Mouse (Mus musculus) activated CD4-positive, CD25-positive, alpha-beta regulatory T cell (primary cell): ENCODE data around the gene Adcy4. TPM values are rescaled to one million over a fixed set of nuclear protein-coding genes. Genes with fewer than 3 reads are reported as not detected.

Source experiments
- polyA plus RNA-seq, 2 experiments: library from polyadenylated mRNA; unstranded; fragments of 100-300 nt; shearing (Covaris generic); gene quantifications; one replicate each; pipeline ENCODE4 v1.2.1; 2017

Adcy4 gene
- under 1 TPM; 0.16 to 0.32 TPM for polyA plus RNA-seq

DNA sequence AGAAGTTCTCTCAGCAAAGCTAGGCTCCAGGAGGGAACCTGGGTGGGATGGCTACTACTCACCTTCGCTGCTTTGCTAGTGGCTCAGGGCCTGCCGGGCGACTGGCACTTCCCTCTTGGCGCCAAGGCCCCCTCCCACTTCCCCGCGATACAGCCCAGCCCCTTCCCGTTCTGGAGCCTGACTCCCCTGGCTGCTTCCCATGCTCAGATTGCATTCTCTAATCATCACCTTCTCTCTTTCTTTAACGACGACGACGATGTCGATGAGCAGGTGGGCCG is at the start of gene Adcy4:
TSS of gene Adcy4 (minus strand) at position 138 of the 278 bp plus-strand sequence.

DNA sequence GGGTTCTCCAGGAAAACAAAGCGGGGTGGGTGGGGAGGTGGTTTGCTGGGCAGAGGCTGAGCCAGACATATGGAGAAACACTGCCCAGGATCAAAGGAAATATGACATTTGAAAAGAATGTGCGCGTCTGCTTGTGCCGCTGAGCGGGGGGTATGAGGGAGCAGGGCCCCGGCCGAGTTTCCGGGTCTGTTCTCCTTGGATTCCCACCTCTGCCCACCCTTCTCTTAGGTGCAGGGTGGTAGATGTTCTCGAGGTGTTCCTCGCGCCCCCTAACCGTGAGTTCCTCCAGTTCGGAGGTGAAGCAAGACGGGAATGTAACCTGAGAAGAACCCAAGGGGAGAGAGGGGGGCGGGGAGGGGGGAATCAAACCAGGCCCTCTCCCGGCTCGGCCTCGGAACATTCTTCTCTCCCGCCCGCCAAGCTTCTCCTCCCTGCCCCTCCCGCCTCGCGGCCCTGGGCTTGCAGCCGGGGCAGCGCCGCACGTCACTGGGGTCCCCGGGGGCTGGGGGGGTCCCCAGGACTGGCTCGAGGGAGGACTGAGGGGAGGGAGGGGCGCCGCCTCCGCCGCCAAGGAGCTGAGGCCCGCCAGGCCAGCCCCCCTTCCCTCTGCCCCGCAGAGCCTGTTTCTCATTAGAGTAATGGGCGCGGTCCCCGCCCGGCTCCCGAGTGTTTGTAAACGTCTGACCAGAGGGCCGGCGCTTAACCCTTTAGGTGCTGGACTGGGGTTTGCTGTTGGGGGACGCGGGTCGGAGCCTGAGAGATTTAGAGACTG is 39.3 kb upstream of the Adcy4 start, which contains the start of gene Nfatc4:
TSS of gene Nfatc4 (plus strand) at position 154 of the 772 bp plus-strand sequence.

DNA sequence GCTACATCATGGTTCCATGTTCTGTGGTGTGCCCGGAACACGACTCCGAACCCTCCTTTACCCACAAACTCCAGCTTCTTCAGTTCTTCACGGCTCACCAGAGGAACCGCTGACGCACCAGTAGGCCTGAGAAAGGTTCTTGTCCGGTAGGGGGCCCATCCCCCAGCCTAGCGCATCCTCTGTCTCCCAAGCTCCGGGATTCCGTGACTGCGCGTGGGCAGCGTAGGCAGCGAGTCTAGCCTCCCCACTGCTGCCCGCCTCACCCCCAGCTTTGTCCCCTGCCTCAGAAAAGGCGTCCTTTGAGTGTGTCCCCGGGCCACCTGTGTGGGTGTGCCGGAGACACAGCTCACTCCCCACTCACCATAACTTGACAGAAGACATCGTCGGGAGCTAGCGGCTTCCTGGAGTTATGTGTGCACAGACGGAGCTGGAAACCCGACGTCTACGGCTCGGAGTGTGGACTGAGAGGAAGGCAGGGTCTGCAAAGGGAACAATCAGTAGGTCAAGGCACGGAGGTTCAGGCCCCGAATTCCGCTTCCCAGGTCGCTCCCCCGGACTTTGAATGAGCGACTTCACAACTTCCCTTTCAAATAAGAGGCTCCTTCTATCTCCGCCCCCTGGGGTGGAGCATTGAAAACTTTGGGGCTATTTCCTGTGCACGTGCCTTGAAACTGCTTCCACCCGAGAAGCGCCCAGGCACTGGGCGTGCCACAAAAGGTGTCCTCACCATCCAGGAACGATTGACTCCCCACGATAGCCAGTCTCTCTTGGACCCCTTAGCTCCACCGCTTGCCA is 4.6 kb upstream of the Adcy4 start, which contains the start of gene Ripk3:
TSS of gene Ripk3 (minus strand) at position 610 of the 795 bp plus-strand sequence.

DNA sequence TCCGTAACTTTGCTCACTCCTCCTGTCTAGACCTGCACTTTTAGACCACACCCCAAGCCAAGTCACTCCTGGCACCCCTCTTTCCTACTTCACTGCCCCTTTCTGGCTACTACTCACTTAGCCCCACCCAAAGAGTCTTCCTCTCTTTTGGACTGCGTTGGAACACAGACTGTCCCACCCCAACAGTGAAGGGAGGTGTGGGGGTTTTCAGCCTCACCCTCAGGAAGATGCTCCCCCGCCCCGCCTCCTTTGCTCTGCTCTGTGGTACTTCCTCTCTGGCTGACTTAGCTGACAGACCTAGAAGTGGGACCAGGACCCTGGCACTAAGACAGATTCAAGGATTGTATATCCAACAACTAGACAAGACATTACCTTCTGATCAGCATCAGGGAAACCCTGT is 18.2 kb downstream of the Adcy4 start, which contains the start of gene Ltb4r1:
TSS of gene Ltb4r1 (plus strand) at position 267 of the 400 bp plus-strand sequence.

DNA sequence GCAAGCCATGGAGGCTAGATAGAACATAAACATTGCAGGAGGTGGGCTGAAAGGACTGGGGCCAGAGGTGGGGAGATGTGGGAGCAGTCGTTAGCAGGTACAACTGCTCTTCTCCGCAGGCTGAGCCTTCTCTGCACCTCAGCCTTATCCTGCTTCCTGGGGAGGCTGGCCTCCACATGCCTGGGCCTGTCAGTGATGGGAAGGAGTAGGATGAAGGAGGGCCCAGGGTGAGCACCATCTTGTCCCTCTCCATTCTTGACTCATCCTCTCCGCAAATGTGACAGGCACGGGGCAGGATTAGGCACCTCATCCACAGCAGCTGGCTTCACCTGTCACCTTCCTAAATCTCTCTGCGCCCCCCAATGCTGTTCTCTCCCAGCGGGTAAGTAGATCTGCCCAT is 22.7 kb downstream of the Adcy4 start, which contains the start of gene Ltb4r2:
TSS of gene Ltb4r2 (plus strand) at position 266 of the 400 bp plus-strand sequence.

DNA sequence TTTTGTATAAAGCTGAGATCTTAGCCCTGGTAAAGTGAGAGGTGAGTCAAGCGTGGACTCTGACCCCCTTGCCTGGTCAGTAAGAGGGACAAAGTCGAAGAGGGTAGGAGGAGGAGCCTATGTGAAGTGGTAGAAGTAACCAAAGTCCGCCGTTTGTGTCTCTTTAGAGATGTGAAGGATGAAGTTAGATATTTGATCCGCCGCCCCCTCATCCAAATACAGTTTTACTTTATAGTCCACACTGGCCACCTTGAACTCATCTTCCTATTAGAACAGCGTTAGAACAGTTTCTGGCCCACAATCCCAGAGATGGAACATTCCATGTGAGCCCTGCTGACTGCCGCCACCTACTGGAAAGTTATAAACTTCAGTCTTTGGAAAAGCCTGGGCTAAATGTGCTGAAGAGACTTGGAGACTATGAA is 25.5 kb downstream of the Adcy4 start, which contains the start of gene Cideb:
TSS of gene Cideb (minus strand) at position 96 of the 422 bp plus-strand sequence.

DNA sequence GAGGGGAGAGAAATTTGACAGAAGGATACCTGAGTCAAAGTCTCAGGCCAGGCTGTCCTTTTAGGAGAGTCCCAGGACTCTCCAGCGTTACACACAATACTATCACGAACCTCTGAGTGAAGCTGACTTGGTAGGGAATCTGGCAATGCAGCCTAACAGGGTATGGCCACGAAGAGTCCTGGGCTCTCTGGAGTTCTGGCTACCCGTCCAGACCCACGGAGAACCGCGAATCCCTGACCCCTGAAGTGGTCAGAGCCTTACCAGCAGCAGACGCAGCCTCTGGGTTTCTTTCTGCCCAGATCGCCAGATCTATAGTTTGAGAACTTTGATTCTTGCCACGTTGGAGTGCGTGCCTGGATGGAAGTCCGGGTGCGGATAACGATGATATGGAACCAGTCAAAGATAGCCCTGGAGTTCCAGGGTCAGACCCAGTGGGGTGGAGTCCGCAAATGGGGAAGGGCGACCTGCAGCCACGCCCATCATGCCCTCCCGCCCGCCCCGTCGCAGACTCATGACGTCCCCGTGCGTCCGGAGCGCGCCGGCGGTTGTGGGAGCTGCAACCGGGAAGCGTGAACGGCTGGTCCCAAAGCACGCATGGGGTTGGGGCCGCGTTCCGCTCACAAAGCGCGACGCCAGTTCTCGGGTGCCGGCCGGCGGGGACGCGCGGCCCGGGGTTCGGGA is 38.6 kb downstream of the Adcy4 start, which contains the start of the genes Dhrs1 and Nop9:
TSS of gene Dhrs1 (minus strand) at position 511 of the 681 bp plus-strand sequence.
TSS of gene Nop9 (plus strand) at position 514 of the 681 bp plus-strand sequence.

DNA sequence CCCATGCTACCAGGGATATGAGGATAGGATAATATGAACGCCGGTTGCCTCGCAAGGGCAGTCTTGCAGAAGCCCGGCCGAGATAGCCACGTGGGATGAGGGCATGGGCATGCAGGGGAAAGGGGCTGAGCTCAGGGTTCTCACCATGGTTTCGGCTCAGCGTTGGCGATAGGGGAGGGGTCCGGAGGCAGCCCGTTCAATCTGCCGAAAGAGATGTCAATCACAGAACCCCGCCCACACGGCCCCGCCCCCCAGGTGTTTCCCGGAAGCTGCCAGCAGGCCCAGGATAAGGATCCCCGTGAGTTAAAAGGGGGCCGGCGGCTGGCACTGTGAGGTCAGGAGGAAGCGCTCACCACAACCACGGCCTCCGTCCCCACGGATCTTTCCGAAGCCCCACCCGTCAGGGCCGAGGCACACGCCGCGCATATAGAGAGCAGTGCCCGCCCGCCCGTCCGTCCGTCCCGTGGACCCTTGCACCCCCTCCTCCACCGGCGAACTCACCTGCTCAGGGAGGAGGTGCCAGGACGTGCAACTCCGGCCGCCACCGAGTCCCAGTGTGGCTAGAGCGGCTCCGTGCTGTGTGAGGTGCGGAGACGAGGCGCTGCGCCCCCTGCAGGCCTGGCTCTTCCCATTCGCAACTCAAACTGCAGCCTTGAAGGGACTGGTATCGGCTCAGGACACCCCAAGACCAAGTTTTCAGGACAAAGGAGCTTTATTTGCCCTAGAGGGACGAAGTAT is 62.0 kb downstream of the Adcy4 start, which contains the start of gene Rabggta:
TSS of gene Rabggta (minus strand) at position 564 of the 738 bp plus-strand sequence.

Other genes starting within 250 kb of the Adcy4 start
- gene Pck2, start 243.8 kb downstream of the Adcy4 start, polyA plus RNA-seq: 10 to 100 TPM in 1 of 2 experiments, 1 to 10 TPM in 1; 9.6 to 27.7 TPM
- 100 to 1,000 TPM; 127 to 137 TPM for gene Dcaf11, start 224.1 kb downstream of the Adcy4 start, polyA plus RNA-seq
- 1 to 10 TPM; 2.3 to 5.0 TPM for gene A730061H03Rik, start 223.7 kb downstream of the Adcy4 start, polyA plus RNA-seq
- gene Fitm1, start 208.5 kb downstream of the Adcy4 start, polyA plus RNA-seq: not detected
- 1,000 to 10,000 TPM; 1,262 to 1,326 TPM for gene Psme1, start 206.0 kb downstream of the Adcy4 start, polyA plus RNA-seq
- gene Emc9, start 198.8 kb downstream of the Adcy4 start, polyA plus RNA-seq: 10 to 100 TPM; 29.1 to 38.6 TPM
- 1,000 to 10,000 TPM; 1,039 to 1,128 TPM for gene Psme2, start 193.0 kb downstream of the Adcy4 start, polyA plus RNA-seq
- gene Rnf31, start 192.4 kb downstream of the Adcy4 start, polyA plus RNA-seq: 10 to 100 TPM; 30.5 to 62.2 TPM
- gene Irf9, start 180.5 kb downstream of the Adcy4 start, polyA plus RNA-seq: 100 to 1,000 TPM; 169 to 197 TPM
- gene Rec8, start 166.1 kb downstream of the Adcy4 start, polyA plus RNA-seq: 1 to 10 TPM; 2.8 to 5.6 TPM
- 10 to 100 TPM; 31.1 to 45.2 TPM for gene Ipo4, start 148.1 kb downstream of the Adcy4 start, polyA plus RNA-seq
- 1 to 10 TPM; 1.6 to 2.2 TPM for gene Gm49378, start 146.2 kb downstream of the Adcy4 start, polyA plus RNA-seq
- gene Tm9sf1, start 140.3 kb downstream of the Adcy4 start, polyA plus RNA-seq: 10 to 100 TPM; 64.4 to 75.6 TPM
- 1 to 10 TPM; 1.3 to 1.6 TPM for gene Tssk4, start 133.9 kb downstream of the Adcy4 start, polyA plus RNA-seq
- 100 to 1,000 TPM; 101 to 105 TPM for gene Mdp1, start 123.6 kb downstream of the Adcy4 start, polyA plus RNA-seq
- gene Gmpr2, start 112.2 kb downstream of the Adcy4 start, polyA plus RNA-seq: 10 to 100 TPM; 34.4 to 55.8 TPM
- 100 to 1,000 TPM; 479 to 482 TPM for gene Nedd8, start 112.0 kb downstream of the Adcy4 start, polyA plus RNA-seq
- 10 to 100 TPM; 50.8 to 60.2 TPM for gene Tinf2, start 102.3 kb downstream of the Adcy4 start, polyA plus RNA-seq
- gene Tgm1, start 70.2 kb downstream of the Adcy4 start, polyA plus RNA-seq: under 1 TPM; 0.32 to 0.81 TPM
- 10 to 100 TPM; 57.8 to 79.6 TPM for gene Rabggta, start 61.8 kb downstream of the Adcy4 start, polyA plus RNA-seq
- 10 to 100 TPM; 39.5 to 63.1 TPM for gene Dhrs1, start 38.4 kb downstream of the Adcy4 start, polyA plus RNA-seq
- gene Nop9, start 38.4 kb downstream of the Adcy4 start, polyA plus RNA-seq: 10 to 100 TPM; 38.9 to 45.7 TPM
- gene Cideb, start 25.6 kb downstream of the Adcy4 start, polyA plus RNA-seq: not detected
- under 1 TPM; 0.17 to 0.21 TPM for gene Ltb4r2, start 22.7 kb downstream of the Adcy4 start, polyA plus RNA-seq
- gene Ltb4r1, start 18.1 kb downstream of the Adcy4 start, polyA plus RNA-seq: 10 to 100 TPM; 13.2 to 19.4 TPM
- 100 to 1,000 TPM in 1 of 2 experiments, 10 to 100 TPM in 1; 72.7 to 103 TPM for gene Ripk3, start 4.8 kb upstream of the Adcy4 start, polyA plus RNA-seq
- gene Nfatc4, start 39.0 kb upstream of the Adcy4 start, polyA plus RNA-seq: not detected
- gene Nynrin, start 69.9 kb upstream of the Adcy4 start, polyA plus RNA-seq: under 1 TPM; 0.15 to 0.99 TPM
- under 1 TPM; 0.22 to 0.31 TPM for gene Cbln3, start 100.3 kb upstream of the Adcy4 start, polyA plus RNA-seq
- 10 to 100 TPM; 26.8 to 67.7 TPM for gene Khnyn, start 100.9 kb upstream of the Adcy4 start, polyA plus RNA-seq
- 10 to 100 TPM; 53.9 to 72.7 TPM for gene Sdr39u1, start 116.2 kb upstream of the Adcy4 start, polyA plus RNA-seq
- gene Cma1, start 160.6 kb upstream of the Adcy4 start, polyA plus RNA-seq: not detected
- not detected for gene Cma2, start 166.9 kb upstream of the Adcy4 start, polyA plus RNA-seq
- under 1 TPM in 1 of 2 experiments, not detected in 1; 0.41 TPM for gene Mcpt1, start 233.9 kb upstream of the Adcy4 start, polyA plus RNA-seq
- gene Mcpt9, start 246.4 kb upstream of the Adcy4 start, polyA plus RNA-seq: not detected